Mouse (Mus musculus) hindbrain, embryonic 15.5 days (tissue): ENCODE measurements around the gene Aurkaip1. TPM values are rescaled to one million over a fixed set of nuclear protein-coding genes. Genes with fewer than 3 reads are reported as not detected.

Source experiments
- ATAC-seq: fragments of 200-750 bp; cut with Nextera tagmentation; 2 replicates; pipeline ENCODE4 v1.8.0; 2017; ENCODE audit warnings: low read depth, moderate number of reproducible peaks, moderate TSS enrichment; ENCODE audit not compliant: low FRiP score
- H3K27ac ChIP-seq: fragments of 300-500 bp; sonication (generic); replicated peaks from 2 replicates; pipeline ENCODE4 v1.5.1; 2015; ENCODE audit warnings: mild to moderate bottlenecking, inconsistent platforms
- H3K27me3 ChIP-seq: fragments of 300-500 bp; sonication (generic); 2 replicates; pipeline ENCODE4 v1.6.1; 2015; ENCODE audit warnings: control low read depth, inconsistent platforms
- H3K36me3 ChIP-seq: fragments of 300-500 bp; sonication (generic); 2 replicates; pipeline ENCODE4 v1.6.1; 2015; ENCODE audit warnings: control low read depth, inconsistent platforms
- H3K4me1 ChIP-seq: fragments of 300-500 bp; sonication (generic); replicated peaks from 2 replicates; pipeline ENCODE4 v1.6.1; 2015; ENCODE audit warnings: control low read depth, inconsistent platforms
- H3K4me2 ChIP-seq: fragments of 300-500 bp; sonication (generic); 2 replicates; pipeline ENCODE4 v1.6.1; 2015; ENCODE audit warnings: moderate library complexity, mild to moderate bottlenecking, inconsistent platforms
- H3K4me3 ChIP-seq: fragments of 300-500 bp; sonication (generic); 2 replicates; pipeline ENCODE4 v1.5.1; 2015; ENCODE audit warnings: mild to moderate bottlenecking, inconsistent platforms
- H3K9ac ChIP-seq: fragments of 300-500 bp; sonication (generic); 2 replicates; pipeline ENCODE4 v1.6.1; 2015; ENCODE audit warnings: inconsistent platforms
- H3K9me3 ChIP-seq: fragments of 300-500 bp; sonication (generic); 2 replicates; pipeline ENCODE4 v1.6.1; 2016; ENCODE audit warnings: control low read depth, inconsistent platforms
- WGBS: fragments of 180-500 bp; shearing (Covaris S2); methylation state at CpG from one replicate; pipeline ENCODE4 v1.1.7; 2015; 5-methylcytosine and 5-hydroxymethylcytosine counted together
- microRNA-seq: library from miRNA; unstranded; fragments of <30 nt; microRNA quantifications from one replicate; pipeline ENCODE4, GENCODE M21; 2016
- polyA plus RNA-seq: library from polyadenylated mRNA; unstranded; fragments of >200 nt; fragmentation: Nextera tagmentation; extraction: Ambion mirVana; gene quantifications from 2 replicates; pipeline ENCODE4 v1.2.1, GENCODE M21; 2015

Aurkaip1 gene
- polyA plus RNA-seq, 1 experiment from 2014 or later = 129 TPM

DNA sequence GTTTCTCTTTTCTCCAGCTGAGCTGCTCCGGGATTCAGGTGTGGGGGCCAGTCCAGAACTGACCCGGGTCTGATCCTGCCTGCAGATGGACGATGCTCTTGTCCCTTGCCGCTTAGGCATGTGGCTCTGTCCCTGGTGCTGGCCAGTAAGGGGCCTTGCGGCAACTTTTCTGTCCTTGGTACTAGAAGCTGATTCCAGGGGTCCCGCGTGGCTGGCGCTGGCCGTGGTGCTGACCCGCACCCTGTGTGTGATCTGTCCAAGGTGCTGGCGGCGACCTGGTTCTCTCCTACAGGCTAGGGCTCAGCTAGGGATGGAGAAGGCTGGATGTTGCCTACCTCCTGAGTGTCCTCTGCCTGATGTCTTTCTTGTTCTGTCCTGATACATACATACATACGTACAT is 28.2 kb downstream of the Aurkaip1 start:
- no peaks in the 10 kb centered on the region for H3K27me3 ChIP-seq
- no peak overlapping the region for H3K9ac ChIP-seq
- no peak overlapping the region for H3K4me3 ChIP-seq
- H3K9me3 ChIP-seq = no peaks in the 10 kb centered on the region
- no peaks in the 10 kb centered on the region for H3K4me1 ChIP-seq
- H3K27ac ChIP-seq = no peak overlapping the region
- H3K36me3 ChIP-seq = peaks cover 69% of the 10 kb centered on the region
- WGBS = 39% methylated on average over 13 of the region's 13 CpGs
- no peak overlapping the region for H3K4me2 ChIP-seq
- ATAC-seq = no peak

DNA sequence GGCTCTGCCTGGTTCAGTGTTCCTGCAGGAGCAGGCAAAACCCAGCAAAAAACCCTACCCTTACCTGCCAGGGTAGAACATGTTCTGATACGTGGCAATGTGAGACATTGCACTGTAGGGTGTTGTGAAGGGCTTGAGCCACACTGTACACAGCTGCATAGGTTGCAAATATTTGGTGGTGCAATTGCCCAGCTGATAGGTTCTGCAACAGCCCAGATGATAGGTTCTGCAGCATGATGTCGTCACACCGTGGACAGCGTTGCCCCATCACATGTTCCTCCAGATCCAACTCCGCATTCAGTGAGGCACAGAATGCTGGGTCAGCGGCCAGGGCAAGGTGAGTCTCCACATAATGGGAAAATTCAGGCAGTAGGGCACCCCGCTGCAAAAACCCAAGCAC is 30.7 kb downstream of the Aurkaip1 start:
- Histone ChIP-seq H3K4me2 (no peak overlapping the region), H3K36me3 (peaks cover 67% of the 10 kb centered on the region), H3K27me3 (no peaks in the 10 kb centered on the region), H3K9ac (no peak overlapping the region), H3K4me1 (no peaks in the 10 kb centered on the region), H3K27ac (no peak overlapping the region), H3K9me3 (no peaks in the 10 kb centered on the region), H3K4me3 (no peak overlapping the region)
- no peak for ATAC-seq
- 93% methylated on average over 7 of the region's 7 CpGs for WGBS

DNA sequence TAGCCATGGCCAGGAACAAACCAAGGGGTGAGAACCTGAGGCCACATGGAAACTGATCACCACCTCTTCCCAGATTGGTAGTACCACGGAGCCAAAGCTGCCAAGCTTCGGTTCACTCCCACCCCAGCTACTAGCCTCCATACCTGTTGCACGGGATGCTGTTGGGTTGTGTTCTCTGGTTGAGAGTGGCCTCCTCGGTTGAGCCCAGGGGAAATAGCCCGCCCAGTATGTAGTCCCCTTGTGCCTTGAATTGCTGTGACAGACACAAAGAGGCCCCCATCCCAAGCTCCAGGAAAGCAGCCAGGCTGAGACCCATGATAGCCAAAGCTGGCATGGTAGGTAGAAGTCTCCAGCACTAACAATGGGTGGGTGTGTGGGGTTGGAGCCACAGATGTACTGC is 31.9 kb downstream of the Aurkaip1 start, which contains the start of gene Tas1r3:
Gene Tas1r3, minus strand, starts transcription at position 362 of the 400 bp plus-strand sequence.
- Histone ChIP-seq H3K36me3 (peaks cover 60% of the 10 kb centered on the region), H3K27ac (no peak within 1 kb of the TSS), H3K27me3 (no peaks in the 10 kb centered on the region), H3K4me3 (no peak within 1 kb of the TSS), H3K4me1 (peaks cover 1% of the 10 kb centered on the region), H3K9me3 (no peaks in the 10 kb centered on the region), H3K9ac (no peak within 1 kb of the TSS), H3K4me2 (no peak within 1 kb of the TSS)
- no peak for ATAC-seq
- WGBS = 76% methylated on average over 5 of the region's 5 CpGs

DNA sequence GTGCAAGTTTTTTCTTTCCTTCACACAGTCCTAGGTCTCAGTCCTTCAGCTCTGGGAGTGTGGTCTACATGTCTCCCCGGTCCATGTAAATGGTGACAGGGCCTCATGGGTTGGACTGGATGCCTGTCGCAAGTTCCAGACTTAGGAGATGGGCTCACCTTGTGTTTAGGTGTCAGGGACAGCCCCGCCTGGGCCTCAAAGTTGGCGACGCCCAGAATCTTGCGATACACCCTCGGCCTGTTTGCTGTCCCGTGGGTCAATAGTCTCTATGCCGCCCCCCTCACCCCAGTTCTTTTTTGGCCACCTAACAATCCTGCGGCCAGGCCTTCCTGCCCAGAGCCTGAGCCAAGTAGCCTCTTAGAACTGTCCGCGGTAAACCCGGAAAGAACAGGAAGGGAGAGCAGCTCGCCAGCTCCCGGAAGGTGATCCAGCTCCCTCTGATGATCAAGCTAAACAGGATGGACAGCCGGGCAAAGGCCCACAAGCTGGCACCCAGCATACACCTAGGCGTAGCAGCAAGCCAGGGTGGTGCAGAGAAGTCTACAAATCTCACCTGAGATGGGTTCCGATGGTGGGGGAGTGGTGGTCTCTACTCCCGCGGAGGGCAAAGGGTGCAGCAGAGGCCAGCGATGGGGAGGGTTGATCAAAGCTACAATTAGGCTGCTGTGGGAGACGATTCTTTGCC is 37.7 kb downstream of the Aurkaip1 start:
- H3K4me1 ChIP-seq = peaks cover 19% of the 10 kb centered on the region
- H3K9ac ChIP-seq = peak overlapping the region; percentile 79
- peak overlapping the region; percentile 63 for H3K27ac ChIP-seq
- peaks cover 36% of the 10 kb centered on the region for H3K36me3 ChIP-seq
- no peaks in the 10 kb centered on the region for H3K9me3 ChIP-seq
- H3K4me2 ChIP-seq = peak overlapping the region; percentile 76
- H3K4me3 ChIP-seq = peak overlapping the region; percentile 74
- peak; percentile 72 for ATAC-seq
- H3K27me3 ChIP-seq = no peaks in the 10 kb centered on the region
- WGBS = 15% methylated on average over 22 of the region's 22 CpGs

GRCm38 (mm10) chr4:155869317-155870033 is 38.4 kb downstream of the Aurkaip1 start, which contains the start of the genes Cptp and Ints11:
Gene Cptp (minus strand): TSS chr4:155869440.
Gene Ints11 (plus strand): TSS chr4:155869546.
- Histone ChIP-seq H3K9me3 (no peaks in the 10 kb centered on the region), H3K4me2 (peak within 1 kb of the TSS; percentile 76), H3K4me1 (peaks cover 19% of the 10 kb centered on the region), H3K9ac (peak within 1 kb of the TSS; percentile 79), H3K27me3 (no peaks in the 10 kb centered on the region), H3K36me3 (peaks cover 39% of the 10 kb centered on the region), H3K27ac (peak within 1 kb of the TSS; percentile 63), H3K4me3 (peak within 1 kb of the TSS; percentile 74)
- WGBS = under 1% methylated on average over 63 of the region's 63 CpGs
- peak; percentile 98 for ATAC-seq

DNA sequence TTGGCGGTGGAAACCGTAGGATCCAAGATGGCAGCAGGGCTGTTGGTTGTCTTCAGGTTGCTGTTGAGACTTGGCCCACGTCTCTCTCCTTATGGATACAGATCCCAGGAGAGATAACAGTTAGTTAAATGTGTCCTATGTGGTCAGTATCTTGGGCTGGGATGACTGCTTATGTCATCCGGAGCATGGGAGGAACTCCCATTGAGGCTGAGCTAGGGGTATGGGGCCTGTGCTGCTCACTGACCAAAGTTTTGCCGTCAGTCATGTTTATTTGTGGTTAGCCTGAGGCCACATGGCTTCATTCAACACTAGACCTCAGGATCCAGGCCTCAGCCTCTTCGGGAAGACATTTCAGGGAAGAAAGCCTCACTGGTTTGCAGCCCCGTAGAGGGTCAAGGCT is 40.3 kb downstream of the Aurkaip1 start:
- Histone ChIP-seq H3K36me3 (peaks cover 38% of the 10 kb centered on the region), H3K4me1 (peaks cover 19% of the 10 kb centered on the region), H3K4me2 (no peak overlapping the region), H3K9me3 (no peaks in the 10 kb centered on the region), H3K9ac (no peak overlapping the region), H3K4me3 (no peak overlapping the region), H3K27ac (no peak overlapping the region), H3K27me3 (no peaks in the 10 kb centered on the region)
- ATAC-seq = no peak
- WGBS = 93% methylated on average over 7 of the region's 7 CpGs

Small RNAs within 50 kb of the gene (microRNA-seq; reads per million reads assigned to microRNA genes)
- not detected for gene Gm27743

Other genes starting within 250 kb of the Aurkaip1 start
- gene Slc35e2, start 229.9 kb upstream of the Aurkaip1 start, polyA plus RNA-seq = 14.6 and 16.3 TPM in 2 replicates
- 49.3 and 53.0 TPM in 2 replicates for gene Cdk11b, start 206.4 kb upstream of the Aurkaip1 start, polyA plus RNA-seq
- gene Gm10563, start 185.9 kb upstream of the Aurkaip1 start, polyA plus RNA-seq = not detected in 2 replicates
- gene Mmp23, start 177.9 kb upstream of the Aurkaip1 start, polyA plus RNA-seq = 4.7 and 6.5 TPM in 2 replicates
- gene Mib2, start 162.1 kb upstream of the Aurkaip1 start, polyA plus RNA-seq = 50.6 and 62.2 TPM in 2 replicates
- 17.2 and 20.6 TPM in 2 replicates for gene Fndc10, start 136.9 kb upstream of the Aurkaip1 start, polyA plus RNA-seq
- 160 and 166 TPM in 2 replicates for gene Ssu72, start 126.5 kb upstream of the Aurkaip1 start, polyA plus RNA-seq
- 23.8 and 27.0 TPM in 2 replicates for gene Tmem240, start 96.5 kb upstream of the Aurkaip1 start, polyA plus RNA-seq
- gene Atad3a, start 70.2 kb upstream of the Aurkaip1 start, polyA plus RNA-seq = 92.0 and 99.4 TPM in 2 replicates
- 32.2 and 33.7 TPM in 2 replicates for gene Vwa1, start 56.6 kb upstream of the Aurkaip1 start, polyA plus RNA-seq
- gene Tmem88b, start 45.4 kb upstream of the Aurkaip1 start, polyA plus RNA-seq = 0.98 and 1.2 TPM in 2 replicates
- not detected in 2 replicates for gene Ankrd65, start 40.8 kb upstream of the Aurkaip1 start, polyA plus RNA-seq
- 248 and 265 TPM in 2 replicates for gene Mrpl20, start 28.4 kb upstream of the Aurkaip1 start, polyA plus RNA-seq
- gene Ccnl2, start 18.8 kb upstream of the Aurkaip1 start, polyA plus RNA-seq = 134 and 137 TPM in 2 replicates
- gene Mxra8, start 8.4 kb downstream of the Aurkaip1 start, polyA plus RNA-seq = 32.5 and 32.7 TPM in 2 replicates
- gene Dvl1, start 16.1 kb downstream of the Aurkaip1 start, polyA plus RNA-seq = 30.8 and 32.8 TPM in 2 replicates
- gene Tas1r3, start 32.1 kb downstream of the Aurkaip1 start, polyA plus RNA-seq = 0.43 and 0.54 TPM in 2 replicates
- 25.6 and 29.1 TPM in 2 replicates for gene Cptp, start 38.2 kb downstream of the Aurkaip1 start, polyA plus RNA-seq
- 71.6 and 78.6 TPM in 2 replicates for gene Ints11, start 38.3 kb downstream of the Aurkaip1 start, polyA plus RNA-seq
- 58.5 and 62.9 TPM in 2 replicates for gene Pusl1, start 60.5 kb downstream of the Aurkaip1 start, polyA plus RNA-seq
- 68.8 and 74.6 TPM in 2 replicates for gene Acap3, start 60.5 kb downstream of the Aurkaip1 start, polyA plus RNA-seq
- 104 and 115 TPM in 2 replicates for gene Ube2j2, start 112.6 kb downstream of the Aurkaip1 start, polyA plus RNA-seq
- gene C1qtnf12, start 131.0 kb downstream of the Aurkaip1 start, polyA plus RNA-seq = 13.4 and 16.6 TPM in 2 replicates
- 33.1 and 35.9 TPM in 2 replicates for gene B3galt6, start 161.4 kb downstream of the Aurkaip1 start, polyA plus RNA-seq
- gene Sdf4, start 161.6 kb downstream of the Aurkaip1 start, polyA plus RNA-seq = 114 and 120 TPM in 2 replicates
- 0.64 and 0.73 TPM in 2 replicates for gene Tnfrsf4, start 182.6 kb downstream of the Aurkaip1 start, polyA plus RNA-seq
- 1.9 and 2.1 TPM in 2 replicates for gene Tnfrsf18, start 194.9 kb downstream of the Aurkaip1 start, polyA plus RNA-seq
- not detected in 2 replicates for gene Ttll10, start 228.1 kb downstream of the Aurkaip1 start, polyA plus RNA-seq